Mouse (Mus musculus) myocyte (in vitro differentiated cells): ENCODE data around the gene Lrrc27.

Source experiments
- E2F4 ChIP-seq: IDR thresholded peaks from one replicate; pipeline ENCODE4 v1.6.1; 2011; ENCODE audit warnings: mild to moderate bottlenecking, control low read depth, moderate library complexity; ENCODE audit not compliant: insufficient read depth
- POLR2A ChIP-seq: IDR thresholded peaks from one replicate; pipeline ENCODE4 v1.6.1; 2011; ENCODE audit warnings: low read depth, mild to moderate bottlenecking, control low read depth, moderate library complexity; ENCODE audit not compliant: insufficient read length
- POLR2AphosphoS2 ChIP-seq: IDR thresholded peaks from one replicate; pipeline ENCODE4 v1.6.1; 2011; ENCODE audit warnings: low read depth, control low read depth; ENCODE audit not compliant: insufficient read length
- REST ChIP-seq: IDR thresholded peaks from one replicate; pipeline ENCODE4 v1.6.1; 2011; ENCODE audit warnings: mild to moderate bottlenecking, control low read depth, moderate library complexity; ENCODE audit not compliant: insufficient read depth, insufficient read length
- TCF12 ChIP-seq: IDR thresholded peaks from one replicate; pipeline ENCODE4 v1.6.1; 2011; ENCODE audit warnings: mild to moderate bottlenecking, control low read depth; ENCODE audit not compliant: poor library complexity, insufficient read depth, severe bottlenecking

- TF ChIP-seq TCF12 = no peak
- no peak for TF ChIP-seq POLR2A
- no peak for TF ChIP-seq E2F4
- TF ChIP-seq POLR2AphosphoS2 = no peak
- no peak for TF ChIP-seq REST
Observed at GRCm38 (mm10) chr7:139221072-139221471, 8.3 kb downstream of the Lrrc27 start.
